Mouse (Mus musculus) spleen, postnatal 4 days (tissue): Measurements from ENCODE around the gene Tenm2.

ENCODE experiments used
- DNase-seq, 2 experiments: peaks; one replicate each; pipeline ENCODE4 v3.0.0; 2022; ENCODE audit warnings: low spot score in 2 of 2

The Tenm2 gene

DNA sequence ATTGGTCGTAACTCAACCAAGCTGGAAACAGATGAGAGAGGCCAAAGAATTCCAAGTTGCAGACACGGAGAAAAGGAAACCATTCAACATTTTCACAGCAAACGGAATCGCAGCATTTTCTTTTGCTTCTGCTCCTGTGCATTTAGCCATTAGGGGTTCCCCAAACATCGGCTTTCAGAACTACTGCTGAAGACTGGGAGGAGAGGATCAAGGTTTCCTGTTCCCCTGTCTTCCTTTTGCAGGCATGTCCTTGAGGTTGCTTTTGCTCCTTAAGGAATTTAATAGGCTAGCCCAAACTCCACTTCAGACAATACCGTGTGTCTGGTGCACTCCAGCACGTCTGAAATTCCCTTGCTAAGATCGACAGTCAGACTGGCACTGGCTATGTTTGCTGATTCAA lies 541.0 kb downstream of the Tenm2 start:
- no peak for DNase-seq

DNA sequence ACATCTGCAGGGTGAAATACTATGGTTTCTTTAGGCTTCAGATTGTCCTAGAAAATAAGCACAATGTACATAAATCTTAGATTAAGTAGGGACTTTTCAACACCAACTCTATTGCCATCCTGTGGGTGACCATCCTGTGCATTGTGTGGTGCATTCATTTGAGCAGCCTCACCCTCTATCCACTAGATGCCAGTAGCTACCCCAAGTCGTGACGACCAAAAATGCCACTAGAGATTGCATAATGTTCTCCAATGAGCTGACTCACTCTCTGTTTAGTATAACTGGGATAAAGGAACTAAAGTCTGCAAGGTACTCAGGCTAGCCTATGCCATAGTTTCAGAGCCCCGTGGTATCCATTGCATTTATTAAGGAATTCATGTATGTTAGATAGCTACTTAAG lies 543.1 kb downstream of the Tenm2 start:
- no peak for DNase-seq

DNA sequence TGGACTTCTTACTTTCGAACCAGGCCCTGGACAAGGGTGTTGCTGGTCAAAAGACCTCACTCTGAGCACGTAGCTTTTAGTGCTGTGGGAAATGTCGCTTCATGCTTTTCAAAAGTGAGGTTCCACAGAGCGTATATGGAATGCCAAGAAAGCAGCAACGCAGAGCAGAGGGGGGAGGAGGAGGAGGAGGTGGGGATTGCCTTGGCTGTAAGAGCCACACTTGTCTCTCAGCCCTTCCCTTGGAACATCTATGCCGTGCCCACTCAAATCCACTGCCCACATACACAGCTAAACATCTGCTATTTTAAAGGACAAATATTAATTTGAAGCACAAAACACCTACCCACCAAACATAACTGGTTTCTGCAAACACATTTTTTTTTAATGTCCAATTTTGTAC lies 544.9 kb downstream of the Tenm2 start:
- no peak for DNase-seq

DNA sequence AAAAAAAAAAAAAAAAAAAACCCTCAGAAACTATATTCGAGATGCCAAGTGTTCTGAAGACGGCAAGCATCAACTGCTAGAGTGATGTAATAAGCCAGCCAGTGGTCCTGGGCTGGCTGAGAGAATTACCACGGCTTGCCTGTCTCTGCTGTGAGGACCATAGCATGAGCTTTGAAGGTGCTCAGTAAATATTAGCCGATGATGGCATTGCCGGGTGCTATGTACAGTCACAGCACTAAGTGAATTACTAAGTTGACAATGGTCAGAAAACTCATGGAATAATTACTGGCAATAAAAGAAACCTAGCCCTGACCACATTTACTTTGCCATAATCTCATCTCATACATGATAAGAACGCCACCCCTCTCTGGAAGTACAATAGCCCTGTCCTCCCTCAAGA lies 549.5 kb downstream of the Tenm2 start:
- no peak for DNase-seq

DNA sequence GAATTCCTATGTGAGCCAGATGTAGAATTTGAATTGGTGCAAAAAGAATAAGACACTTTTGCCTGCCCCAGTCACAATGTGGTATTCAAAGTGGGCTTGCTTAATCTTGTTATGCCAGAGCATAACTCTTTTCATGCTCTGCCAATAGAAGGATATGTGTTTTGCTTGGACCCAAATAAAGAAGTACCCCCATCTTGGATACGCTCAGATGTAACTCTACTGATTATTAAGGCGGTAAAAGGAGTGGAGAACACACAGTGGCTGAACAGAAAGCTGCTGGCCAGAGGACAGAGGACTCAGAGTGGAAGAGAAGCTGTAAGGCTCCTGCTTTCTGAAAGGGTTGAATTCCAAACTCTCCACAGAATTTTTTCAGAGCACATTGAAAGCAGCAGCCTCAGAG lies 556.4 kb downstream of the Tenm2 start:
- no peak for DNase-seq

DNA sequence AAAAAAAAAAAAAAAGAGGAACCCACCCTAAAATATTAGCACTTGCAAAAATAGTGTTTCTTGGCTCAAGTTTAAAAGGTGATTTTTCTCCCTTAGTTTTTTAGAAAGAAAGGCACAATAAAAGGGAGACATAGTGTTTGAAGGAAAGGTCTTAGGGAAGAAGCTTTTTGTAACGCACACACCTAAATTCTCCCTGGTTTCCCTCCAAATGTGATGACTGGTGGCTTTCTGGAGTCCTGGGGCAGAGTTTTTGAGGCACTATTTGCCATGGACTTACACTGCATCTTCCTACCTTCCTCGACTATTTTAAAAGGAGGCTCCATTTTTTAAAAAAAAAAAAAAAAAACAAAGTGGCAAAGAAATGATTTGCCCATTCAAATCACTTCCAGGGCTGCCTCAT lies 557.2 kb downstream of the Tenm2 start:
- no peak for DNase-seq

DNA sequence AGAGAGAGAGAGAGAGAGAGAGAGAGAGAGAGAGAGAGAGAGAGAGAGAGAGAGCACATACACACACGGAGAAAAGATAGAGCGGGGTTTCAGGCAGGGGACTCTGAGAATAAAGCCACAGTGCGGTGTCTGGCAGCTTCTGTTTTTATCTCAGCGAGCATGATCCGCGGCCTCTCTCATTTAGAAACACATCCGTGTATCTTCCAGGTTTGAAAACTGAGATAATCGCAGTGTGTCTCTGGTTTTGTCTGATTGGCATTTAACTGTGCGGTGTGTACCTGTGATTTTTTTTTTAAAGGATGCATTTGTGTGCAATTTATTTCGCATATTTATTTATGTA lies 557.7 kb downstream of the Tenm2 start:
- DNase-seq = no peak

DNA sequence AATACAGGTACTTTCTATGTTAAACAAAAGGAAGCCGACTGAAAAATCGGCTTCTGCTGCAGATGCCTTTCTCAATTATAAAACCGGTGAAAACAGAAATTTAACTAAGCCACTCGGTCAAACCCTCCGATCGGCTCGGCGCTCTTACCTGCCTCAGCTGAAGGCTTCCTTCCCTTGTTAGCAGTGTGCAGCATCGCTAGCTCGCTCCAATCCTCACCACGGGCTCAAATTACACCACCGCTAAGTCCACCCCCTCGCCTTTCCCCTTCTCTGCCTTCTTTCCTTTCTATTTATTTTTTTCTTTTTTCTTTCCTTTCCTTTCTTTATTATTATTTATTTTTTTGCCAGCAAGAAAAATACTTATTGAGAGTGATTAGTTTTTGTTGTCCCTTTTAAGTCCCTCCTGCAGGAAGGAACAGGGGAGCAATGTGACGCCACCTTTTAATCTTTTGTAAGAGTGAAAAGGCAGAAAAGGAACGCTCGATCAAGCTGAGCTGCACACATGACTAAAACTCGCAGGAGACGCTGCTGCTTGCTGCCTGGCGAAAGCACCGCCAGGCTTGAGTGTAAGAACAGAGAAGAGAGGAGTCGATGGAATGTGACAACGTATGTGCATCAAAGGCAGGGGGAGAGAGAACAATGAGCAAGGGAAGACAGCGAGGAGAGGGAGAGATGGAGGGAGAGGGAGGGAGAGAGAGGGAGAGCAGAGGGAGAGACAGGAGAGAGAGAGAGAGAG lies 558.3 kb downstream of the Tenm2 start:
- DNase-seq = no peak

DNA sequence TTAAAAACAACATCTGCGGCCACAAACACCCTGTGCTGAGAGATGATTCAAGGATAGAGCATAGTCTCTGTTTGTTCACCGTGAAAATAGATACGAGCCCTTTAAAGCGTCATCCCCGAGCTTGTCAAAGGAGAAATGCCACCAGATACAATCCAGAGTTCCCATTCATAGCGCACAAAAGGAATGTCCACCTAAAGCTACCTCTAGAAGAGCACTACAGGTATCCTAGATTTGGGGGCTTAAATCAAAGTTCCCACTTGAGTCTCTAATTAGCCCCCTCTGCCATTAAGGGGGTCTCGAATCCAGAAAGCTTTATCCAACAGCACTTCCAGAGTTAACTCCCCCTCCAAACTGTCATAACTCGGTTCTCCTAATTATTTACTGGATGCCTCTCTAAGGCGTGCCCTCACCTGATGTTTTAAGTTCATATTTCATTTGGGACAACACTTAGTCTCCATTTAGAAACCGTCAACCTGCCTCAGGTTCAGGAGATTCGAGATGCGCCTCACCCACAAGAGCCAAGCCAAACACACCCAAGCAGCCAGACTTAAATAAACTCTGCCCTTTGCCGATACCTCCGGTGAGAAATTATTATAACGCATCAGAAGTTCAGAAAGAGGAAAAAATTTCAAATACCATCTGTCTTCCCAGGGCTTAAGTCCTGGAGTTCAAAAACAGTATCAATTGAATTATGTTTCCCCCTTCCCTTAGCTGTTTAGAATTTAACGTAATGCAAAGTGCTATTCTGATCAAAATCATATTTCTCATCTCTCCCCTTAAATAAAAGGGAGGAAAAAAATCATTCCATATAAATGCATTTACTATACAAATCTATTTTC lies 559.1 kb downstream of the Tenm2 start:
- DNase-seq = no peak

DNA sequence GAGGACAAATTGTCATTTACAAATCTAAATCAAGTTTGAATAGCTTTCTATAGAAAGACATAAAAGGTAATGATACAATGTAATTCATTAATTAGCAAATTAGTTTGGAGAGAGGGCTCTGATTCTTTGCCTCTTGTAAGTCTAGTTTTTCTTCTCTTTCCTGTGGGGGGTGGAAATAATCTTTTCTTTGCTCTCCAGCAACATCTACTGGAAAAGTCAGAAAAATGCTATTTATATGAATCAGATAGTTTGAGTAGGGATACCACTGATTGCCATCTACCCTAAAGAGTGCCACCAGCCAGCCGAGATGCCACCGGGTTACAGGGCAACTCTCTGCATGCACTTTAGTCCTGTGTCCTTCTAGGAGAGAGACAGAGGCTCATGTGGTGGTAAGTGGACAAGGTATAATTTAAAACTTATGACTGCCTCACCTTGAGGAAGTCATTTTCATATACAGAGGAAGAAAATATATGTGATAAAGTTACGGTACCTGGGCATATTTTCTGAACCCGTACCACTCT lies 560.8 kb downstream of the Tenm2 start:
- no peak for DNase-seq

DNA sequence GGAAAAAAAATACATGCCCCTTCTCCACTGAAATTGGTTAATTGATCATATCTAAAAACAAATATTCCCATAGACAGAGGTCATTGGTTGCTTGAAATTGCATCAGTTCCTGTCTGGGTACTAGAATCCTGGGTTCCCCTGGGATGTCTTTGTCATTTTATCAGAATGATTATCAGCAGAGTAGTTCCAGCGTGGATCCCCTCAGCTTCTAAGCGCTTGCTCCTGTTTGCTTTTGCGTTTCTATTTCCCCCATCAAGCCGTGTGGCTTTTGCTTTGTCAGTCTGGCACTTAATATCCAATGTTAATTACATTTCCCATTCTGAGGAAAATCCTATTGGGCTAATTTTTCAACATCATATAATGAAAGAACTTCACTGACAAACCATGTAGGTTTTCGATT lies 561.6 kb downstream of the Tenm2 start:
- DNase-seq = no peak

DNA sequence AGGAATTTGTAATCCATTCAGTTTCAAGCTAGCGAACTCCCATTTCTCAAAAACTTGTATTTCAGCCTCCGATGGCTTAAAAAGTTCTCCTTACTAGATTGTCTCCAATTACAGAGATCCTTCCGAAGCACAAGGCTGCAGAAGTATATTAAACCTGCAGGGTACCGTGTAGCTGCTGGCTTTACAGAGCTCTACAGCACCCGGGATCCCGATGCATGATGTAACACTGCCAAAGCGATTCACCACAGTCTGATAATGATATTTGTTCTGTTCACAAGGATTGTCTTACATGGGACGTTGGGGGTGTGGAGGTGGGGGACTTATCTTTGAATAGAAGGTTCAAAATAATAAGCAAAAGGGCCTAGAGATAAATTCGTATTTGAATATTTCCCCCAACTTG lies 564.6 kb downstream of the Tenm2 start:
- no peak for DNase-seq

DNA sequence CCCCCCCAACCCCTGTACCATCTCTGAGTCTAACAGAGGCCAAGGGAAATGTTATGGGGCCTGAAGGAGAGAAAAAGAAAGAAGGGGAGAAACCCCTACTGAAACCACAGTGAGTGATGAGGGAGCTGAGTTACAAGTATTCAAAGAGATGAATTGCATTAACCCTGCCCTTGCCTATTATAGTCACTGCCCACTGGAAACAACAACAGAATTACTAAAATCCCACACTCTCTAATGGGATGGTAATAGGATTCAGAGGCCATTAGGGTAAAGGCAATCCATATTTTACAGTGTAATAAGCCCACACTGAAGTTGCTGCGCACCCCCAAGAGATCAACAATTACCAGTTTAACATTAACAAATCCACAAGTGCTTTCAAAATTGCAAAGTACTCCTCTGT lies 571.7 kb downstream of the Tenm2 start:
- DNase-seq = no peak

DNA sequence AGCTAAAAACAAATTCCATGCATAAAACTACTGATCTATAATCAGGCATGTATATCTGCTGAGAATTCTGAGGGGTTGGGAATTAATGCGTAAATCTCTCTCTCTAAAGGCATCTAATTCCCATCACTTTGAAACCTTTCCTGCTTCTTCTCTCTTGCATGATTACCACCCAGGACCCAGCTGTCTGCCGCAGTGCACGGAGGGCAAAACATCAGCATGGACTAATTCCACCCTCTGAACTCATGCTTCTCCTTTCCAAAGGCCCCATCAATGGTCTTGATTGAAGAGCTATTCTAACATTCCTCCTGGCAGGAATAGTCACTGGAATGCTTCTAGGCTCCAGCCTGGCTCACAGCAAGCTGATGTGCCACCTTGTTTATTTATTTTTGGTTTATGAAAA lies 572.2 kb downstream of the Tenm2 start:
- no peak for DNase-seq

DNA sequence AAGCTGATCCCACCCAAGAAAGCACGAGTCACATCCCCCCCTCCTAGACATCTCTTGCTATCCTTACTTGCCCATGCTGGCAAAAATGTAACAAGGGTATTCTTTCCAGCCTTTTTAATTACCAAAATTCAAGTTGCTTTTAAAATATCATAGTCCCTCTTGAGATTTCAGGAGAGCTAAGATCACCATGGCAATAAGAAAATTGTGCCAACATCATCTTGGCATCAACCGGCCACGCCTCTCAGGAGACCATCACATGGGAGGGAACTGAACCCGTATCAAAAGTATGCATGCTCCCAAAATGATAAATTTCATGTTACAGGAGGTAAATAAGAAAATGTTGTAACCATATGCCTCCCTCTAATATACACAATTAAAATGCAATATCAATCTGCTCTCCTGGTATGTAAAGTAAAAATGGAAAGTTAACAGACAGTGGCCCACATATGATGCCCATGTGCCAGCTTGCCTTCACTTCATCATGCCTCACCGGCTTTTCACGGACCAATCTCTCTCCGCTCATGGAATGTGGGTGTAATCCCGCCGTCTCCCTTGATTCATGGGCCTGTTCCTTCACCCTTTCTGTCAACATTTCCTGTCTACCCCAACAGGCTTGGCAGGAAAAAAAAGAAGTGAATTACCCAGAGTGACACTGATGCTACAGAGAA lies 582.0 kb downstream of the Tenm2 start:
- DNase-seq = no peak

DNA sequence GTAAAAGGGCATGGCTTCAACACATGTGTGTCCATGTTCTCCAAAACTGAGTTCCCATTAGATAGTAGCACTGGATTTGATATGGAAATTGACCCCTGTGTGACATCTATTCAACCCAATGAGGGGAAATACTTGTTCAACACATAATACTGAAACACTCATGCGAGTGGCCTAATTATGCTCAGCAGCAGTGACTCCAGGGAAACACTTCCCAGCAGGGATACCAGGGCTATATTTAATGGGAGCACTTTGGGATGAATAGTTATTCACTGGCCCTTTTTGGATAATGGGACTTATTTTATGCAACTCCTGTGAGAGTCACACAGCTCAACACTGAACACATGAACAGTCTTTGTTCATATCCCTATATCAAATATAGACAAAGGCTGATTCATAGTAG lies 588.6 kb downstream of the Tenm2 start:
- no peak for DNase-seq

DNA sequence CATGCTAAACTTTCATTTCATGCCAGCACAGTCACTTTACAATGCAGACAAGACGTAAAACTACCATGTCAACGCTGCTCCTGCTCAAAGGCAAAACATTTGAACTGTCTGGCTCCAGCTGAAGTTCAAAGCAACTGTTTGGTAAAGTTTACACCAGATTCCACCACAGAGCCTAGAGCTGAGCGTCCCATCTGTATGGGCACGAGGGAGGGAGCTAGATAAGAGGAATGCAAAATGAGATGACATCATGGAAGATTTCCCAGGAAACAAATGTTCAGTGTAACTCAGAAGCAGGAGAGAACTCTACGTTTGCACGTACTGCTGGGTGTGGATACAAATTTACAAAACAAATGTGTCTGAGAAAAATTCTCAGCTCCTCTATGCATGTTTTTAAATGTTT lies 600.7 kb downstream of the Tenm2 start:
- DNase-seq = no peak

DNA sequence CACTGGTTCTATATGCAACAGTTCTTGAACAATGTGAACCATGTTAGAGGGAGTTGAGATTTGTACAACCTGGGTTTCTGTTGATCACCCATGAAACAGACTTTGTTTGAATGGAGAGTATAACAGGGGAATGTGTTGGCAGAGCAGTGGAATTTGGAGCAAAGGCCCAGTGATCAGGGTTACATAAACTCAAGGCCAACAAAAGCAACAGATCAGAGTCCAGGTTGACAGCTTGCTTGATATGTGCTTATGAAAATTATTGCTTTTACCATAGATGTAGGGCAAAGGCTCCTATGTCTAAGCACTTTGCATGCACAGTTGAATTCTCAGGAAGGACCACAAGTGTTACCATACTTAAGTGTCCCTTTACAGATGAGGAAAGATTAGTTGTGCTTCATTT lies 603.6 kb downstream of the Tenm2 start:
- DNase-seq = no peak

DNA sequence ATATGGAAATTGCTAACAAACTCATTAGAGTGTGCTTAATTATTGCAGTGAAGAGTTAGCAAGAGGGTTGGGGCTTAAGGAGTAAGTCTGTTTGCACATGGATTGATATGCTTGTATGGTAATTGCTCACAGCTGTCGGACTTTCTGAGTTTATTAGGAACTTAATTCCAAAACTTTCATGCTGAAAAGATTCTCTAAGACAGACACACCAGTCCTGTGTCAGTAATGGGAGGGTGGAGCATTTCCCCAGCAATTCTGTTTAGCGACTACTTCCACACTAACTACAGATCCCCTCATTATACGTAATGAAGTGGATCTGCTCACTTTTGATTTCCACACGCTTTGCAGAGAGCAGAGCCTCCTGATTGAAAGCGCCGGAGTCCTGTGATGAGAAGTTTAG lies 622.0 kb downstream of the Tenm2 start:
- DNase-seq = no peak

DNA sequence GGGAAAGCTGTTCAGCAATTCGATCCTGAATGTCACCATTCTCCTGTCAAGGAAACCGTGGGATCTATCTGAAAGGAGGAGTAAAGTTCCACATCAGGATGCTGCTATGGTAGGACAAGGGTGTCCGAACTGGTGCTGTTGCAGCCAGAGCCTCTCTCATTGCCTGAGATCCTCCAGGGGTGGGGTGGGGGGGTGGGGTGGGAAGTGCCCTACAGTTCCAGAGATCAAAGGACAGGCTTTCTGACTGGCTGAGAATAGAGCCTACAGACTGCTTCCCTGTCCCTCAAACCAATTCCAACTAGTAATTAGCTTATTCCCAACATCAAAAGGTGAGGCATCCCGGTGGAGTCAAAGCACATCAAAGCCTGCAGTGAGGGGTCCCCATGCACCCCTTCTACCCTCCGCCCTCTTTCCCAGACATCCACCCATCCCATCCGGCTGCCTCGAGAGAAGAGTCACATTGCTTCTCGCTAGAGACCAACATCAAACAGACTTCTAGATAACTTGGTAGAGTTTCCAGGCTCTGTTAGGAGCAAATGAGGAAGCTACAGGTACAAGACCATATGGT lies 630.9 kb downstream of the Tenm2 start:
- no peak for DNase-seq

DNA sequence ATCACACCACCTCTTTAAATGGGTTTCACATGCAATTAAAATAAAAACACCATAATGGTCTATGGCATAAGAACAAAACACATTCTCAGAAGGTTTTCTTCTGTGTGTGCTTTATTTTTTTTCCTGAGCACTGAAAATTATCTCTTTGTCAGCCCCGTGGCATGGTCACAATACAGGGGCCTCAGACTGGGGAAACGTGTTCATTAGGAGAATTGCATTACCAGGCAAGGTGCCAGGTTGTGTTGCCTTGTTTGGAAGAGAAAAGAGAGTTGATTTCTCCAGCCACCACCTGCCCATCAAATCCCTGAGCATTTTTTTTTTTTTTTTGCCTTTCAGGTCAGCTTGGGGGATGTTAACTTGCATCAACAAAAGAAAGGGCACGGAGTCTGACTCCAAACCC lies 631.5 kb downstream of the Tenm2 start:
- no peak for DNase-seq

DNA sequence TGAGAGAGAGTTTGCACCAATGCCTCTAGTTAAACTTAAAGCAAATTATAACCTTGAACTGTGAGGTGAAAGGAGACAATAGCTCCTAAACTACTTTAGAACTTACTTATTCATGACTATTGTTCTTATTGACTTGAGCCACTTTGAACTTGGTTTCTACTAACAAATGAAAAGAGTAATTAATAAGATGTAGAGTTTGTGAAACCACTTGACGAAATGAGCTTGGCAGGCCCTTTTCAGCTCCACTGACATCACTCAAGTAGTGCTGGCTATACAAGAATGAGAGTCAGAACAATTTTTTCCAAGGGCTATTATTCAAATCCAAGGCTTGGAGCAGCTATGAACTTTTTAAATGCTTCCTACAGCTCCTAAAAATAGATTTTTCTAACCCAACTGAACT lies 643.3 kb downstream of the Tenm2 start:
- DNase-seq = no peak

DNA sequence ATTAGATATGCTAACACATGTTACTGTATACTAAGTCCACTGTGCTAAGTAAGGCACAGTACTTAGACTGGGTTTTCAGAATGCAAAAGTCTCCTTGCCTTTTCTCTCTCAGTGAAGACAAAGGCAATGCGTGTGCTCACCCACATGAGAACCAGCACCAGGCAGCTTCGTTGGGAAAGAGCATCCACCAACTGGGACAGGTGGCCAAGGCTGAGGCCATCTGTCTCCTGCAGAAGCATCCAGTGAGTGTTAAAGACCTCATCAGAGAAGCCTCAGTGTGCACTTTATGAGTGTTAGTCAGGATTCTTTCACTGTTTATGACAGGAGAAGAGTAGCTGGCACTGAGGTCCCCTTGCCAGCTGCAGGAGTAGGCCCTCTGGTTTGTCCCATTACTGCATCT lies 669.6 kb downstream of the Tenm2 start:
- DNase-seq = no peak
